Mouse (Mus musculus) layer of hippocampus, adult 9-10 months (tissue): ENCODE measurements around the gene Camta1.

ENCODE experiments used
- DNase-seq: peaks from one replicate; pipeline ENCODE4 v3.0.0; 2022; ENCODE audit warnings: low spot score

The Camta1 gene

GRCm38 (mm10) chr4:150978156-150978910, 883.3 kb downstream of the Camta1 start:
- no peak for DNase-seq

GRCm38 (mm10) chr4:150975145-150975544, 886.5 kb downstream of the Camta1 start:
- DNase-seq, result no peak

GRCm38 (mm10) chr4:150973264-150973663, 888.4 kb downstream of the Camta1 start:
- DNase-seq, result no peak

- no peak for DNase-seq
Measured at GRCm38 (mm10) chr4:150968956-150969355, 892.7 kb downstream of the Camta1 start.

- peak; percentile 60 for DNase-seq
Measured at GRCm38 (mm10) chr4:150966556-150966955, 895.1 kb downstream of the Camta1 start.

- DNase-seq, result no peak
Measured at GRCm38 (mm10) chr4:150965555-150965951, 896.1 kb downstream of the Camta1 start.

GRCm38 (mm10) chr4:150964635-150965554, 896.8 kb downstream of the Camta1 start:
- DNase-seq, result peak; percentile 84

GRCm38 (mm10) chr4:150963711-150964110, 898.0 kb downstream of the Camta1 start:
- DNase-seq, result no peak

- DNase-seq, result no peak
Measured at GRCm38 (mm10) chr4:150962231-150962630, 899.4 kb downstream of the Camta1 start.

GRCm38 (mm10) chr4:150958536-150958935, 903.1 kb downstream of the Camta1 start:
- no peak for DNase-seq

- no peak for DNase-seq
Measured at GRCm38 (mm10) chr4:150957106-150957458, 904.6 kb downstream of the Camta1 start.

- DNase-seq, result no peak
Measured at GRCm38 (mm10) chr4:150956369-150957105, 905.1 kb downstream of the Camta1 start.

GRCm38 (mm10) chr4:150950972-150951371, 910.7 kb downstream of the Camta1 start:
- no peak for DNase-seq

GRCm38 (mm10) chr4:150944707-150945106, 917.0 kb downstream of the Camta1 start:
- DNase-seq, result no peak

GRCm38 (mm10) chr4:150939991-150940651, 921.6 kb downstream of the Camta1 start:
- DNase-seq, result no peak

- no peak for DNase-seq
Measured at GRCm38 (mm10) chr4:150938063-150938452, 923.6 kb downstream of the Camta1 start.

- DNase-seq, result no peak
Measured at GRCm38 (mm10) chr4:150937293-150938062, 924.2 kb downstream of the Camta1 start.

- no peak for DNase-seq
Measured at GRCm38 (mm10) chr4:150933503-150933902, 928.2 kb downstream of the Camta1 start.

- DNase-seq, result no peak
Measured at GRCm38 (mm10) chr4:150927789-150928188, 933.9 kb downstream of the Camta1 start.

- DNase-seq, result no peak
Measured at GRCm38 (mm10) chr4:150926924-150927705, 934.6 kb downstream of the Camta1 start.
